Mouse (Mus musculus): ENCODE results near the gene Trpm8. TPM values are rescaled to one million over a fixed set of nuclear protein-coding genes. Genes with fewer than 3 reads are reported as not detected.

The Trpm8 gene
- polyA plus RNA-seq, 1 experiment: not detected

DNA sequence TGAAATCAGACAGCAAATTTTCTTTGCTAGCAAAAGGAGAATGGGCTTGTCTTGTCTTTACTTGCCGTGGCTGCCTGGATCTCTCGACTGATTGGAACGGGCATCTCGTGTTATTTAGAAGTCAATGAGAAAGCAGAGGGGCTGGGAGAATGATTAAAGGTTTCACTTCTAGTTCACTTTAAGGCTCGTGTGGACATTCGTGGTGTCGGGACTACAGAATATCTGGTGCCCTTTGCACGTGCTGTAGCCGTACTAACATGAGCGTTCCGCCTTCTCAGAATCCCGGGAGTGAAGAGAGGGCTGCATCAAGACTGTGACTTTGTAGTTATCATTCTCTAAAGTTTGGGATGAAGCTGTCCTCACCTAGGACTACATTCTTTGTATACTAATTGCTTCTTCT, 29.7 kb downstream of the Trpm8 start:
- 66% methylated on average over 12 of the region's 12 CpGs for WGBS
- Histone ChIP-seq H3K27me3 (ENCODE audit: control insufficient read depth, insufficient read depth, low read length) (no peaks in the 10 kb centered on the region), H3K36me3 (ENCODE audit: control insufficient read depth, insufficient read depth, low read length) (no peaks in the 10 kb centered on the region), H3K4me1 (ENCODE audit: control insufficient read depth, insufficient read depth, insufficient read length, low read length) (no peaks in the 10 kb centered on the region), H3K27ac (ENCODE audit: insufficient read depth, low read depth, low read length) (no peak overlapping the region), H3K4me3 (ENCODE audit: low read depth, low read length) (no peak overlapping the region)
- no peak for TF ChIP-seq POLR2A (IDR thresholded peaks at IDR 0.05; ENCODE audit: low read depth, low read length)
- no peak for TF ChIP-seq CTCF (IDR thresholded peaks at IDR 0.05; ENCODE audit: extremely low read depth, insufficient read length, insufficient replicate concordance, low read depth, low read length)

DNA sequence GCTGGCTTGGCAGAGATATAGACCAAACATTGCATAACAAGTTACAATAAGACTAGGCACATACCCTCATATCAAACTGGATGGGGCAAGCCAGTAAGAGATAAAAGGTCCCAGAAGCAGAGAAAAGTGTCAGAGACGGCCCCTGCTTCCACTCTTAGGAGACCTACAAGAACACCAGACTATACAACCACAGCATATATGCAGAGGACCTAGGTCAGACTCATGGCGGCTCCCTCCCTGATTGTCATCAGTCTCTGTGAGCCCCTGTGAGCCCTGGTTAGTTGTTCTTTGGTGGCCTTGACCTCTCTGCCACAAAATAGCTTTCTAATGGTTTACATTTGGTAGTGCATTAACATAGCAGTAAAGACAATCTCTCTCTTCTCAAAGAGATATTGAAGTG, 31.6 kb downstream of the Trpm8 start:
- WGBS: 45% methylated on average over 2 of the region's 2 CpGs

DNA sequence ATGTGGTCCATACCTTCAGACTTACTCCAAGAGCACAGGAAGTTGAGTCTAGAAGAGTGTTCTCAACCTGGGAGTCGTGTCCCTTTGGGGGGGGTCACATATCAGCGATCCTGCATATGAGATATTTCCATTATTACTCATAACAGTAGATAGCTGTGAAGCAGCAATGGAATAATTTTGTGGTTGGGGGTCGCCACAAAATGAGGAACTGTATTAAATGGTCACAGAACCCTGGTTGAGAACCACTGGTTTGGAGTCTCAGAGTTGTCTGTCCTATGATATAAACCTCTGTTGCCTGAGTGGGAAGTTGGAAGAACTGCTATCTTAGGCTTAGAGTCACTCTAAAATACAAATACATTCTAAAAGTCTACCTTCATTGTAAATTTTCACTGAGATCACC, 32.4 kb downstream of the Trpm8 start:
- 45% methylated on average over 3 of the region's 3 CpGs for WGBS
- TF ChIP-seq POLR2A (IDR thresholded peaks at IDR 0.05; ENCODE audit: low read depth, low read length): no peak
- TF ChIP-seq CTCF (IDR thresholded peaks at IDR 0.05; ENCODE audit: extremely low read depth, insufficient read length, insufficient replicate concordance, low read depth, low read length): no peak
- Histone ChIP-seq H3K27me3 (ENCODE audit: control insufficient read depth, insufficient read depth, low read length) (no peaks in the 10 kb centered on the region), H3K36me3 (ENCODE audit: control insufficient read depth, insufficient read depth, low read length) (no peaks in the 10 kb centered on the region), H3K4me3 (ENCODE audit: low read depth, low read length) (no peak overlapping the region), H3K4me1 (ENCODE audit: control insufficient read depth, insufficient read depth, insufficient read length, low read length) (no peaks in the 10 kb centered on the region), H3K27ac (ENCODE audit: insufficient read depth, low read depth, low read length) (no peak overlapping the region)

More for the DNA sequence above, 31.6 kb downstream of the Trpm8 start:
- Histone ChIP-seq H3K4me3 (ENCODE audit: low read depth, low read length) (no peak overlapping the region), H3K27ac (ENCODE audit: insufficient read depth, low read depth, low read length) (no peak overlapping the region), H3K4me1 (ENCODE audit: control insufficient read depth, insufficient read depth, insufficient read length, low read length) (no peaks in the 10 kb centered on the region), H3K36me3 (ENCODE audit: control insufficient read depth, insufficient read depth, low read length) (no peaks in the 10 kb centered on the region), H3K27me3 (ENCODE audit: control insufficient read depth, insufficient read depth, low read length) (no peaks in the 10 kb centered on the region)
- no peak for TF ChIP-seq CTCF (IDR thresholded peaks at IDR 0.05; ENCODE audit: extremely low read depth, insufficient read length, insufficient replicate concordance, low read depth, low read length)
- no peak for TF ChIP-seq POLR2A (IDR thresholded peaks at IDR 0.05; ENCODE audit: low read depth, low read length)

DNA sequence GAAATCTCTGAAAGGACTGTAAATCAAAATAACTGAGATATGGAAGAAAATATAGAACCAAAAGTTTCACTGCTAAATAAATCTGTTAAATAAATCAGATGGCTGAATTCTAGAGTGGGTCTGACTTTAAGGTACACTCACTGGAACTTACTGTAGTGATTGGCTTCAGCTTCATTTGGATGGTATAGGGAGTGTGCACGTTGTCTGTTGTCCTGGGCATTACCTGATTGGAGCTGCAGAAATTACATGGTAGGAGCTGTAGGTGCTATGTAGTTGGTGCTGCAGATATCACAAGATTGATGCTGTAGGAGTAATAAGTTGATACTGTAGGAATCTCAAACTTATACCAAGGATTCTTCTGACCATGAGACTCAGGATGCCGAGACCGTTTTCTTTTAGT, 32.9 kb downstream of the Trpm8 start:
- Histone ChIP-seq H3K27ac (ENCODE audit: insufficient read depth, low read depth, low read length) (no peak overlapping the region), H3K36me3 (ENCODE audit: control insufficient read depth, insufficient read depth, low read length) (no peaks in the 10 kb centered on the region), H3K4me3 (ENCODE audit: low read depth, low read length) (no peak overlapping the region), H3K27me3 (ENCODE audit: control insufficient read depth, insufficient read depth, low read length) (no peaks in the 10 kb centered on the region), H3K4me1 (ENCODE audit: control insufficient read depth, insufficient read depth, insufficient read length, low read length) (no peaks in the 10 kb centered on the region)
- no peak for TF ChIP-seq POLR2A (IDR thresholded peaks at IDR 0.05; ENCODE audit: low read depth, low read length)
- 60% methylated on average over 3 of the region's 3 CpGs for WGBS

DNA sequence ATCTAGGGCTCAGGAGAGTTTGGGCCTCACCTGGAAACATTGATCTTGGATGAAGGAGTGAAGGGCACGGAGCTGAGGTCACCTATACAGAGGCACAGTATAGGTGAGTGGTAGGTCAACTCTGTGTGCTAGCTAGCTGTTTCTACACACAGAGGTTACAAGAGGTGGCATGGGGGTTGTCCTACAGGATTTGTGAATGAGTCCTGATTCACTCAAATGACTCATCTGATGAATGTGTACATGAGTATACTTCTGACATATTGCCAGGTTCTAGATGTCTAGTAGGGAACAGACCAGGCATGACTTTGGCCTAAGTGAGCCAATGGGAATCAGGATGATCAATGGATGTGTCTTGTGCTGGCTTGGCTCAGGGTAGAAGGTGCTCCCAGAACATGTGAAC, 39.8 kb downstream of the Trpm8 start:
- no peak for TF ChIP-seq POLR2A (IDR thresholded peaks at IDR 0.05; ENCODE audit: low read depth, low read length)
- no peak for TF ChIP-seq CTCF (IDR thresholded peaks at IDR 0.05; ENCODE audit: extremely low read depth, insufficient read length, insufficient replicate concordance, low read depth, low read length)
- H3K36me3 ChIP-seq (ENCODE audit: control insufficient read depth, insufficient read depth, low read length): no peaks in the 10 kb centered on the region
- no peaks in the 10 kb centered on the region for H3K27me3 ChIP-seq (ENCODE audit: control insufficient read depth, insufficient read depth, low read length)
- H3K27ac ChIP-seq (ENCODE audit: insufficient read depth, low read depth, low read length): no peak overlapping the region
- H3K4me3 ChIP-seq (ENCODE audit: low read depth, low read length): no peak overlapping the region
- no peaks in the 10 kb centered on the region for H3K4me1 ChIP-seq (ENCODE audit: control insufficient read depth, insufficient read depth, insufficient read length, low read length)
- 92% methylated on average over 1 of the region's 1 CpGs for WGBS

DNA sequence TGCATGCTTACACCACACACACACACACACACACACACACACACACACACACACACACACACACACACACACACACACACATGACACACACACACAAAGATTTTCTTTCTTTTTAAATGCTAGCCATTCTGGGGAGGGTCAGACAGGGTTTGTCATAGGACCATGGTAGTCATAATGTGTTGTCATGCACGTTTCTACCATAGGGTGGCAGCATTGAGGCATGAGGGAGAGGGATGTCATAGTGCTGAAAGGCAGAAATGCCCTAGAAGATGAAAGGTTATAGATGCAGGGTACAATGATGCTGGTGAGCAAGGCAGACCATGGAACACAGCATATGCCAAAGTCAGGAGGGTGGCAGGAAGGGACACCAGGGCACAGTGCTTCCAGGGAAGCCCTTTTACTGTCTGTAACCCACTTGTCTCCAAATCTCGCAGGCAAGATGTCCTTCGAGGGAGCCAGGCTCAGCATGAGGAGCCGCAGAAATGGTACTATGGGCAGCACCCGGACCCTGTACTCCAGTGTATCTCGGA, 41.1 kb downstream of the Trpm8 start:
- WGBS: 71% methylated on average over 6 of the region's 6 CpGs
- H3K27ac ChIP-seq (ENCODE audit: insufficient read depth, low read depth, low read length): no peak overlapping the region
- H3K4me1 ChIP-seq (ENCODE audit: control insufficient read depth, insufficient read depth, insufficient read length, low read length): no peaks in the 10 kb centered on the region
- H3K4me3 ChIP-seq (ENCODE audit: low read depth, low read length): no peak overlapping the region
- H3K27me3 ChIP-seq (ENCODE audit: control insufficient read depth, insufficient read depth, low read length): no peaks in the 10 kb centered on the region
- TF ChIP-seq CTCF (IDR thresholded peaks at IDR 0.05; ENCODE audit: extremely low read depth, insufficient read length, insufficient replicate concordance, low read depth, low read length) (no peak), POLR2A (IDR thresholded peaks at IDR 0.05; ENCODE audit: low read depth, low read length) (no peak)
- no peaks in the 10 kb centered on the region for H3K36me3 ChIP-seq (ENCODE audit: control insufficient read depth, insufficient read depth, low read length)

DNA sequence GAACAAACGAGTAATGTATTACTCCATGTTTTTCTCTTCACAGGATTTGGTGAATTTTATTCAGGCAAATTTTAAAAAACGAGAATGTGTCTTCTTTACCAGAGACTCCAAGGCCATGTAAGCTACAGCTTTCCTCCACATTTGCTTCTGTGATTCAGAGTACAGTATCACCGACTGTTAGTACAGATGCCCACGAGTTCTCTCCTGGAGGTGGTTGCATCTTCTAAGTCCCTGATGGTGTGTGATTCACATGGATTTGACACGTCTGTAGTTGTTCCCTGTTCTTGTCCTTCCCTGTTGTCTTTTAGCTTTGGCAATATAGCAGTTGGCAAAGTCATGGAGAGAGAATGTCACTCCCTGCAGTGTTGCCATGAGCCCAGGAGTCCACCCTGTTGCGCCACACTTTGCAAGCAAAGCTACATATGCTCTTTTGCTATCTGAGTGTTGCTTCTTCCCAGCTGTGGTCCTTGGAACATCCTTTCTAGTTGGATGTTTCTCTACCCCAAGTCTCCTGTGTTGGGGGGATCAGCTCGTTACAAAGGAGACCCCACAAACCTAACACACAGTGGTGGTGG, 43.4 kb downstream of the Trpm8 start:
- Histone ChIP-seq H3K4me3 (ENCODE audit: low read depth, low read length) (no peak overlapping the region), H3K4me1 (ENCODE audit: control insufficient read depth, insufficient read depth, insufficient read length, low read length) (no peaks in the 10 kb centered on the region), H3K36me3 (ENCODE audit: control insufficient read depth, insufficient read depth, low read length) (no peaks in the 10 kb centered on the region), H3K27me3 (ENCODE audit: control insufficient read depth, insufficient read depth, low read length) (no peaks in the 10 kb centered on the region), H3K27ac (ENCODE audit: insufficient read depth, low read depth, low read length) (no peak overlapping the region)
- WGBS: 63% methylated on average over 7 of the region's 7 CpGs
- no peak for TF ChIP-seq POLR2A (IDR thresholded peaks at IDR 0.05; ENCODE audit: low read depth, low read length)
- no peak for TF ChIP-seq CTCF (IDR thresholded peaks at IDR 0.05; ENCODE audit: extremely low read depth, insufficient read length, insufficient replicate concordance, low read depth, low read length)
